Mouse (Mus musculus) cerebellum, adult 18-20 months (tissue): ENCODE data around the gene Tmem92.

Experiments used
- DNase-seq, 2 experiments: peaks; one replicate each; pipeline ENCODE4 v3.0.0; 2021

Tmem92 gene

DNA sequence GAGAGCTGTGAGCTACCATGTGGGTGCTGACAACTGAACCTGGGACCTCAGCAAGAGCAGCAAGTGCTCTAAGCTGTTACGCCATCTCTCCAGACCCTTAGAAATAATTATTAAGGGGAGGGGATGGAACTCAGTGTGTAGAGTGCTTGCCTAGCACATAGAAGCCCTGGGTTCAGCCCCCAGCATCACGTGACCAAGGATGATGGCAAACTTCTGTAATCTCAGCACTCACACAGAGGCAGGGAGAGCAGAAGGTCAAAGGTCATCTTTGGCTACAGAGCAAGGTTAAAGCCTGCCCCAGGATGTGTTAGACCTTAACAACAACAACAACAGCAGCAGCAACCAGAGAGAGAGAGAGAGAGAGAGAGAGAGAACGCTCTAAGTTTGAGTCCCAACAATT lies 54.0 kb downstream of the Tmem92 start:
- no peak for DNase-seq

DNA sequence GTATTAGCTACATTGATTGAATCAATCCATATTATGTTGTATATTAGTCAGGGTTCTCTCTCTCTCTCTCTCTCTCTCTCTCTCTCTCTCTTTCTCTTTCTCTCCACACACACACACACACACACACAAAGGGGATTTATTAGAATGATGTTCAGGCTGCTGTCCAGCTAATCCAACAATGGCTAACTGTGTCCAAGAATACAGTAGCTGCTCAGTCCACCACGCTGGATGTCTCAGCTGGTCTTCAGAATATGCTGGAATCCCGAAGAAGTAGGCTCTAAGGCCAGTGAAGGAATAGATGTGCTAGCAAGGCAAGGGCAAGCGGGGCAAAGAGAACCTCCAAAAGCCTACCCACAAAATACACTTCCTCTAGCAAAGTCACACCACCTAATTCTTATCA lies 55.2 kb downstream of the Tmem92 start:
- DNase-seq, result no peak
